Mouse (Mus musculus) lung, adult 2 months (tissue): ENCODE data around the gene Krt32. TPM values are rescaled to one million over a fixed set of nuclear protein-coding genes. Genes with fewer than 3 reads are reported as not detected.
A peak's percentile ranks its signal among the peaks of the same experiment; 100 is the strongest.

Experiments used
- DNase-seq: peaks from one replicate; pipeline ENCODE4 v3.0.0; 2022
- H3K4me1 ChIP-seq: fragments of 200-500 bp; 2 replicates; pipeline ENCODE4 v1.6.1; 2011; ENCODE audit warnings: low read length; ENCODE audit not compliant: control insufficient read depth, insufficient read depth
- H3K4me3 ChIP-seq: fragments of 200-500 bp; replicated peaks from 2 replicates; pipeline ENCODE3; 2011; ENCODE audit warnings: low read depth, mild to moderate bottlenecking, control low read depth, low read length; ENCODE audit errors: extremely low read depth
- CTCF ChIP-seq: fragments of 200-500 bp; IDR thresholded peaks from 2 replicates; pipeline ENCODE4 v1.5.1; 2011; ENCODE audit warnings: mild to moderate bottlenecking, low read length, control low read depth; ENCODE audit not compliant: insufficient read depth
- POLR2A ChIP-seq: fragments of 200-500 bp; IDR thresholded peaks from 2 replicates; pipeline ENCODE4 v1.6.1; 2011; ENCODE audit warnings: low read depth, mild to moderate bottlenecking, control low read depth, low read length, borderline replicate concordance; ENCODE audit errors: extremely low read depth
- WGBS: fragments of 180-500 bp; shearing (Covaris S2); methylation state at CpG from one replicate; pipeline ENCODE4 v1.1.7; 2018; 5-methylcytosine and 5-hydroxymethylcytosine counted together
- polyA plus RNA-seq: library from polyadenylated mRNA; depleted of rRNA; stranded (reverse); fragments of >200 nt; gene quantifications from 2 replicates; pipeline ENCODE4 v1.2.3, GENCODE M21; 2012; rRNA removed

Gene Krt32
- 26.6 TPM in 1 of 2 replicates, not detected in the other for polyA plus RNA-seq

DNA sequence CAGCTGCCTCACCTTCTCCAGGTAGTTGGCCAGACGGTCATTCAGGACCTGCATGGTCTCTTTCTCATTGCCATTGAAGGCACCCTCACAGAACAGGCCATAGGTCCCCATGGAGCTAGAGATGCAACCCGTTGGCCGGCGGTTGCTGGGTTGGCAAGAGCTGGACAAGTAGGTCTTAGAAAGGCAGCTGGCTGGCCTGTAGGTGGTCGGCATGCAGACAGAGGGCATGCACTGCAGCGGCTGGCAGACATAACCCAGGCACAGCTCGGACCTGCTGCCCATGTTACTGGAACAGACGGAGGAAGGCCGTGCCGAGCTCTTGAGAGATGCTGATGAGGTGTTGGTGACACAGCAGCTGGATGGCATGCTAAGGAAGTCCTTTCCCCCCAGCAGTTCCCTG, at the start of gene Krt32:
Gene Krt32 (minus strand): TSS at position 366 of the 400 bp plus-strand sequence.
- TF ChIP-seq POLR2A (no peak), CTCF (no peak)
- WGBS = 76% methylated on average over 10 of the region's 10 CpGs
- Histone ChIP-seq H3K4me3 (no peak within 1 kb of the TSS), H3K4me1 (no peaks in the 10 kb centered on the region)
- DNase-seq = no peak

- H3K4me1 ChIP-seq = no peaks in the 10 kb centered on the region
- DNase-seq = no peak
- WGBS = 44% methylated on average over 5 of the region's 5 CpGs
- H3K4me3 ChIP-seq = no peak overlapping the region
- TF ChIP-seq POLR2A = no peak
- TF ChIP-seq CTCF = no peak
Observed at GRCm38 (mm10) chr11:100137693-100138092, 49.7 kb upstream of the Krt32 start.

GRCm38 (mm10) chr11:100136559-100136958, 48.5 kb upstream of the Krt32 start:
- Histone ChIP-seq H3K4me3 (no peak overlapping the region), H3K4me1 (no peaks in the 10 kb centered on the region)
- TF ChIP-seq CTCF (no peak), POLR2A (no peak)
- WGBS = 31% methylated on average over 5 of the region's 5 CpGs
- no peak for DNase-seq

GRCm38 (mm10) chr11:100135731-100136130, 47.7 kb upstream of the Krt32 start, which contains the start of gene Krt15:
Gene Krt15, minus strand, starts transcription at chr11:100135928.
- no peak within 1 kb of the TSS for H3K4me3 ChIP-seq
- TF ChIP-seq CTCF = no peak
- TF ChIP-seq POLR2A = no peak
- no peak for DNase-seq
- 53% methylated on average over 7 of the region's 7 CpGs for WGBS
- no peaks in the 10 kb centered on the region for H3K4me1 ChIP-seq

- WGBS = 61% methylated on average over 7 of the region's 7 CpGs
- DNase-seq = no peak
- no peaks in the 10 kb centered on the region for H3K4me1 ChIP-seq
- H3K4me3 ChIP-seq = no peak overlapping the region
- TF ChIP-seq POLR2A (no peak), CTCF (no peak)
Observed at GRCm38 (mm10) chr11:100124901-100125300, 36.9 kb upstream of the Krt32 start.

- Histone ChIP-seq H3K4me3 (no peak within 1 kb of the TSS), H3K4me1 (no peaks in the 10 kb centered on the region)
- 56% methylated on average over 3 of the region's 3 CpGs for WGBS
- no peak for DNase-seq
- no peak for TF ChIP-seq POLR2A
- TF ChIP-seq CTCF = no peak
Observed at GRCm38 (mm10) chr11:100121466-100121865, 33.4 kb upstream of the Krt32 start, which contains the start of gene Krt13. Gene Krt13, minus strand, starts transcription at chr11:100121566.

GRCm38 (mm10) chr11:100120331-100120730, 32.3 kb upstream of the Krt32 start:
- TF ChIP-seq POLR2A = no peak
- no peak for TF ChIP-seq CTCF
- WGBS = 68% methylated on average over 5 of the region's 5 CpGs
- DNase-seq = no peak
- Histone ChIP-seq H3K4me1 (no peaks in the 10 kb centered on the region), H3K4me3 (no peak overlapping the region)

GRCm38 (mm10) chr11:100113742-100114029, 25.7 kb upstream of the Krt32 start:
- TF ChIP-seq POLR2A (no peak), CTCF (no peak)
- 59% methylated on average over 2 of the region's 2 CpGs for WGBS
- peak; percentile 13 for DNase-seq
- 0 out of 2 replicates have a peak, but pooled peaks cover 2% of the 10 kb centered on the region for H3K4me1 ChIP-seq
- no peak overlapping the region for H3K4me3 ChIP-seq

DNA sequence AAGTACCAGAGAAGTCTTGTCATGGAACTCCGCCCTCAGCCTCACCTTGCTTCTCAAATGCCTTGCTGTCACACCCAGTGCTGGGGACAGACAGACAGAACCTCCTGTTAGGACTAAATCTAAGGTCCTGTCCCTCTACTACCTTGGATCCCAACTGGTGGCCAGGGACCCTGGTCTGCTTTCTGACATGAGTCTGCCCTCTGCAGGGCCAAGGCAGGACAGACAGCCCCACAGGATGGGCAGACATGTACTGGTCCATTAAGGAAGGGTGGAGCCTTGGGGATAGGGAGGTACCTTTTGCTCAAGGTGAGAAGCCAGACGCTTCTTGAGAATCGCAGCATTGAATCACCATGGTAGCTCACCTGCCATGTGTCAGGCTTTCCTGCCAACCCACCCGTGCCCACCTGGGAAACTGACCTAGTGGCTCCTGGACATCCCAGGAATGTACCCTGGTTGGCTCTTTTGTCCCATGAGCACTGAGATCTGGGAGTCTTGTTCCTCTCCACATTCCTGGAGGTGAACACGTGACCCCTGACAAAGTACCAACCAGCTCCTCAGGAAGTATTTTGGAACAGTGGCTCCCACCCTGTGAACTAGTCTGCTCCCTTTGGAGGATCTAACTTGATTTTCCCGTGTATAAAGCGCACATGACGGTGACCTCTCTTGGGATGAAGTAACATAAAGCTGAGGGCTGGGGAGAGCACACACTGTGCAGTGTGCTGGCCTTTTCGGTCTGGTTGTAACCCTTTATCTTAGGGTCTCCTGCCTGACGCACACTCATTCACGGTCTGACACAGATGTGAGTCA, 25.1 kb upstream of the Krt32 start:
- DNase-seq = no peak
- H3K4me1 ChIP-seq = 0 out of 2 replicates have a peak, but pooled peaks cover 2% of the 10 kb centered on the region
- H3K4me3 ChIP-seq = no peak overlapping the region
- WGBS = 63% methylated on average over 11 of the region's 11 CpGs
- TF ChIP-seq POLR2A = no peak
- no peak for TF ChIP-seq CTCF

DNA sequence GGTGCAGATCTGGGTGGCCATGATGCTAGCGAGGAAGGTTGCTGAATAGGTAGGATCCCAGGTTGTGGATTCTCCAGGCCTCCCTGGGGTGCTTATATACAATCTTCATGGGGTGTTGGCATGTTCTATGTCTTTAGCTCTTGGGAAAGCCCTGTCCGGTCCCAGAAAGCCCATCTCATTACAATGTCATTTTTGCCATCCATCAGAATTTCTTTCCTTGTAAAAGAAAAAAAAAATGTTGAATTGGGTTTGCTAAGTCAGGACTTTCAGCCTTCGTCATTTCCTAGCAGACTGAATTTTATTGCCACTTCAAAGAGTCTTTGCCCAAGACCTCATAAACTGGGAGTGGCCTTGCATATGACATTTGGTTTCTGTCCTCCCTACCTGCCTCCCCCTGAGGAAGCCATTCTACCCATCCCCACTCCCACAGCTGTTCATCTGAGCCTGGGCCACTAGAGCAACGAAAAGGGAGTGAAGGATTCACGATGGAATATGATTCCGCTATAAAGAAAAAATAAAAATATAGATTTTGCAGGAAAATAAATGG, 17.6 kb upstream of the Krt32 start, which contains the start of gene Krt36:
Gene Krt36 (minus strand): TSS at position 51 of the 547 bp plus-strand sequence.
- Histone ChIP-seq H3K4me3 (no peak within 1 kb of the TSS), H3K4me1 (no peaks in the 10 kb centered on the region)
- no peak for DNase-seq
- 81% methylated on average over 6 of the region's 6 CpGs for WGBS
- TF ChIP-seq CTCF (no peak), POLR2A (no peak)
